Mouse (Mus musculus) left cerebral cortex, postnatal 36 days (tissue): ENCODE results near the gene Fam219a. TPM values are rescaled to one million over a fixed set of nuclear protein-coding genes. Genes with fewer than 3 reads are reported as not detected.

Experiments
- DNase-seq, 2 experiments: peaks; one replicate each; pipeline ENCODE4 v3.0.0; 2021 to 2022; ENCODE audit warnings: low spot score in 2 of 2, mixed read lengths in 1 of 2
- intact Hi-C: fragments of 180-260 bp; cut with DNase I; formaldehyde crosslinking; loops from one replicate; pipeline ENCODE4 v1.15.1; 2025
- total RNA-seq, 2 experiments: library from RNA; stranded (reverse); gene quantifications; 2 replicates each; pipeline ENCODE4 v1.2.3; 2021

The Fam219a gene
- total RNA-seq, 2 experiments from 2014 or later = 194 to 219 TPM

GRCm38 (mm10) chr4:41513309-41513708 lies 56.0 kb downstream of the Fam219a start:
- no peak for DNase-seq
- intact Hi-C loops = no loop called here

GRCm38 (mm10) chr4:41507998-41508397 lies 61.3 kb downstream of the Fam219a start:
- intact Hi-C loops = no loop called here
- no peak for DNase-seq

- intact Hi-C loops = no loop called here
- no peak for DNase-seq
These were observed 61.9 kb downstream of the Fam219a start for GRCm38 (mm10) chr4:41507326-41507924.

GRCm38 (mm10) chr4:41506906-41507305 lies 62.4 kb downstream of the Fam219a start:
- peak; percentile 80 to 83 for DNase-seq
- intact Hi-C loops = no loop called here

GRCm38 (mm10) chr4:41506156-41506555 lies 63.2 kb downstream of the Fam219a start:
- intact Hi-C loops = no loop called here

GRCm38 (mm10) chr4:41505131-41505551 lies 64.2 kb downstream of the Fam219a start:
- intact Hi-C loops = no loop called here
- no peak for DNase-seq

More at GRCm38 (mm10) chr4:41506156-41506555, 63.2 kb downstream of the Fam219a start:
- peak in 1 of 2 experiments; percentile 47 for DNase-seq

- intact Hi-C loops = no loop called here
These were observed 65.0 kb downstream of the Fam219a start for GRCm38 (mm10) chr4:41504325-41504724.

GRCm38 (mm10) chr4:41502986-41503412 lies 66.3 kb downstream of the Fam219a start, which contains the start of gene AI464131:
Gene AI464131, minus strand, starts transcription at chr4:41503076.
- intact Hi-C loops = loop anchor here (1.0 kb wide), 1 partner anchor 23 kb away; no protein-coding TSS in a partner anchor

More at GRCm38 (mm10) chr4:41504325-41504724, 65.0 kb downstream of the Fam219a start:
- no peak for DNase-seq

GRCm38 (mm10) chr4:41502171-41502940 lies 67.0 kb downstream of the Fam219a start:
- DNase-seq = no peak
- intact Hi-C loops = loop anchor here (1.0 kb wide), 1 partner anchor 22 kb away; no protein-coding TSS in a partner anchor

More at GRCm38 (mm10) chr4:41502986-41503412, 66.3 kb downstream of the Fam219a start, which contains the start of gene AI464131:
- DNase-seq = peak; percentile 89

- intact Hi-C loops = no loop called here
- DNase-seq = no peak
These were observed 68.6 kb downstream of the Fam219a start for GRCm38 (mm10) chr4:41500787-41501186.

GRCm38 (mm10) chr4:41499619-41500018 lies 69.7 kb downstream of the Fam219a start:
- DNase-seq = no peak
- intact Hi-C loops = no loop called here

- intact Hi-C loops = no loop called here
- DNase-seq = no peak
These were observed 70.4 kb downstream of the Fam219a start for GRCm38 (mm10) chr4:41498921-41499391.

- DNase-seq = no peak
- intact Hi-C loops = no loop called here
These were observed 71.1 kb downstream of the Fam219a start for GRCm38 (mm10) chr4:41497995-41498845.

GRCm38 (mm10) chr4:41497579-41497978 lies 71.8 kb downstream of the Fam219a start:
- DNase-seq = no peak
- intact Hi-C loops = no loop called here

GRCm38 (mm10) chr4:41497046-41497445 lies 72.3 kb downstream of the Fam219a start:
- no peak for DNase-seq
- intact Hi-C loops = no loop called here

GRCm38 (mm10) chr4:41495850-41496249 lies 73.5 kb downstream of the Fam219a start:
- DNase-seq = no peak
- intact Hi-C loops = no loop called here

- no peak for DNase-seq
- intact Hi-C loops = no loop called here
These were observed 74.3 kb downstream of the Fam219a start for GRCm38 (mm10) chr4:41495076-41495475.

GRCm38 (mm10) chr4:41494378-41494777 lies 75.0 kb downstream of the Fam219a start:
- intact Hi-C loops = no loop called here
- no peak for DNase-seq

- intact Hi-C loops = no loop called here
- DNase-seq = no peak
These were observed 75.7 kb downstream of the Fam219a start for GRCm38 (mm10) chr4:41493464-41494116.
